Mouse (Mus musculus): ENCODE results near the gene Ephx3. TPM values are rescaled to one million over a fixed set of nuclear protein-coding genes. Genes with fewer than 3 reads are reported as not detected.
A peak's percentile ranks its signal among the peaks of the same experiment; 100 is the strongest.

Ephx3 gene
- polyA plus RNA-seq, 1 experiment from 2014 or later, result 0.29 TPM

DNA sequence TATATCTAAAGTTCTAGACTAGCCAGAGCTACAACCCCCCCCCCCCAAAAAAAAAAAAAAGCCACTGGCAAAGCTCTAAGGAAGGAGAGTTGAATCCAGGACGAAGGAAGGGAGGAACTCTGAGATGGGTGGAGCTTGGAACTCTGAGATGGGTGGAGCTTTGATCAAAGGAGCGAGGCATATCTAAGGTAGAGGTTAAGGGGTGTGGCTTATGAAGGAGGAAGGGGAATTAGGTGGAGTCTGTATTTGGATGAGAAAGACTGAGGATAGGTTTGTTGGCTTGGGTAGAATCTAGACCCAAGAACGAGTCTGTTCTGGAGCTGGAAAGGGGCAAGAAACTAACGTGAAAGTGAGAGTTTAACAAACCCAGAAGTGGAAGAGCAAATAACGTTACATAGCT, 501 bp upstream of the Ephx3 start:
- Histone ChIP-seq H3K27me3 (replicated peaks; ENCODE audit: control insufficient read depth, insufficient read depth, low read length) (peaks cover 3% of the 10 kb centered on the region), H3K27ac (ENCODE audit: low read depth, low read length) (no peak overlapping the region), H3K9ac (ENCODE audit: low read depth, low read length) (no peak overlapping the region), H3K36me3 (ENCODE audit: control insufficient read depth, insufficient read depth, low read length) (no peaks in the 10 kb centered on the region), H3K4me2 (ENCODE audit: low read length) (peak overlapping the region; percentile 88), H3K9me3 (ENCODE audit: control insufficient read depth, low read length) (no peaks in the 10 kb centered on the region), H3K4me1 (ENCODE audit: control insufficient read depth, insufficient read depth, low read depth, low read length) (peaks cover 8% of the 10 kb centered on the region), H3K4me3 (ENCODE audit: low read length) (no peak overlapping the region; the same call in 1 of the 2 replicates)
- WGBS, result 11% methylated on average over 5 of the region's 5 CpGs
- ATAC-seq, result no peak

GRCm38 (mm10) chr17:32183017-32183416, 6.3 kb downstream of the Ephx3 start:
- Histone ChIP-seq H3K27ac (ENCODE audit: low read depth, low read length) (no peak overlapping the region), H3K4me1 (ENCODE audit: control insufficient read depth, insufficient read depth, low read depth, low read length) (peaks cover 14% of the 10 kb centered on the region), H3K27me3 (replicated peaks; ENCODE audit: control insufficient read depth, insufficient read depth, low read length) (no peaks in the 10 kb centered on the region), H3K9me3 (ENCODE audit: control insufficient read depth, low read length) (no peaks in the 10 kb centered on the region), H3K4me2 (ENCODE audit: low read length) (no peak overlapping the region), H3K9ac (ENCODE audit: low read depth, low read length) (no peak overlapping the region), H3K4me3 (ENCODE audit: low read length) (no peak overlapping the region), H3K36me3 (ENCODE audit: control insufficient read depth, insufficient read depth, low read length) (no peaks in the 10 kb centered on the region)
- WGBS, result 29% methylated on average over 8 of the region's 8 CpGs
- ATAC-seq, result no peak

- ATAC-seq, result peak; percentile 90
- Histone ChIP-seq H3K36me3 (ENCODE audit: control insufficient read depth, insufficient read depth, low read length) (no peaks in the 10 kb centered on the region), H3K4me3 (ENCODE audit: low read length) (no peak overlapping the region), H3K9me3 (ENCODE audit: control insufficient read depth, low read length) (no peaks in the 10 kb centered on the region), H3K27me3 (replicated peaks; ENCODE audit: control insufficient read depth, insufficient read depth, low read length) (no peaks in the 10 kb centered on the region), H3K4me1 (ENCODE audit: control insufficient read depth, insufficient read depth, low read depth, low read length) (peaks cover 14% of the 10 kb centered on the region), H3K27ac (ENCODE audit: low read depth, low read length) (peak overlapping the region; percentile 89), H3K4me2 (ENCODE audit: low read length) (no peak overlapping the region; the same call in 1 of the 2 replicates), H3K9ac (ENCODE audit: low read depth, low read length) (no peak overlapping the region)
- WGBS, result 14% methylated on average over 11 of the region's 11 CpGs
Measured at GRCm38 (mm10) chr17:32179621-32180491, 9.5 kb downstream of the Ephx3 start.

DNA sequence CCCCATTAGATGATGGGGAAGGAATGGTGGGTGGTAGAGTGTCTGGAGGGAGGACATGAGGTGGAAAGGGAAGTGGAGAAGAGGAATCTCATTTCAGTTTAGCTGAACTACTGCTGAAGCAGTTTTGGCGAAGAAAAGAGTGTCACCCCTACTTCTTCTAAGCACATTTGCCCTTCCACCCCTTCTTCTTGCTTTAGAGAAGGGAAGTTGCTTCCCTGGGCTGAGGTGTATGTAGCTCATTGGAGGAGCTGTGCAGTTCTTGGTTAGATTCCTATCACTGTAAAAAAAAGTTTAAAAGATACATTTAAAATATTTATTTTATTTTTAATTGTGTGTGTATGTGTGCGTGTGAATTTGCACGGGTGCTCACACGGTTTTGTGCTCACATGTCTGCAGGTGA, 12.4 kb downstream of the Ephx3 start:
- no peaks in the 10 kb centered on the region for H3K9me3 ChIP-seq (ENCODE audit: control insufficient read depth, low read length)
- no peak overlapping the region for H3K4me2 ChIP-seq (ENCODE audit: low read length)
- H3K9ac ChIP-seq (ENCODE audit: low read depth, low read length), result no peak overlapping the region
- peaks cover 14% of the 10 kb centered on the region for H3K4me1 ChIP-seq (ENCODE audit: control insufficient read depth, insufficient read depth, low read depth, low read length)
- 90% methylated on average over 4 of the region's 4 CpGs for WGBS
- no peaks in the 10 kb centered on the region for H3K27me3 ChIP-seq (replicated peaks; ENCODE audit: control insufficient read depth, insufficient read depth, low read length)
- H3K27ac ChIP-seq (ENCODE audit: low read depth, low read length), result no peak overlapping the region
- no peak for ATAC-seq
- H3K36me3 ChIP-seq (ENCODE audit: control insufficient read depth, insufficient read depth, low read length), result no peaks in the 10 kb centered on the region
- no peak overlapping the region for H3K4me3 ChIP-seq (ENCODE audit: low read length)

DNA sequence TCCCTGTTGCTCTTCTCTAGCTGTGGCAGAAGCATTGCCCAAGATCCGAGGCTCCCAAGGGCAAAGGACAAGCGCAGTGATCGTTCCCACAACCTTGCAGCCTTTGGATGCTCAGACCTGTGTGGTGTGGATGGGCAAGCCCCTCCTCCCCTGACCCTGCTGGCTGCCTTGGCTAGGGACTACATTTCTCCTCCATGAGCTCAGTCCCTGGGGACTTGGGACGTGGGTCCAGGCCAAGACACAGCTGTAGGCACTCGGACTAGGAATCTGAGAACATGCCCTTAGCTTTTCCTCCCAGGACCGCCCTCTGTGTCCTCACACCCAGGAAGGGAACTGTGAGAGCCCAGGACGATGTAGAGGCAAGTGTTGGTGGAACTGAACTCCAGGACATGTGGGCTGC, 16.2 kb downstream of the Ephx3 start:
- no peaks in the 10 kb centered on the region for H3K4me1 ChIP-seq (ENCODE audit: control insufficient read depth, insufficient read depth, low read depth, low read length)
- WGBS, result 68% methylated on average over 7 of the region's 7 CpGs
- H3K9ac ChIP-seq (ENCODE audit: low read depth, low read length), result no peak overlapping the region
- no peaks in the 10 kb centered on the region for H3K36me3 ChIP-seq (ENCODE audit: control insufficient read depth, insufficient read depth, low read length)
- no peak for ATAC-seq
- no peaks in the 10 kb centered on the region for H3K9me3 ChIP-seq (ENCODE audit: control insufficient read depth, low read length)
- H3K27me3 ChIP-seq (replicated peaks; ENCODE audit: control insufficient read depth, insufficient read depth, low read length), result no peaks in the 10 kb centered on the region
- no peak overlapping the region for H3K4me2 ChIP-seq (ENCODE audit: low read length)
- H3K4me3 ChIP-seq (ENCODE audit: low read length), result no peak overlapping the region
- no peak overlapping the region for H3K27ac ChIP-seq (ENCODE audit: low read depth, low read length)

GRCm38 (mm10) chr17:32172485-32172884, 16.9 kb downstream of the Ephx3 start:
- H3K4me1 ChIP-seq (ENCODE audit: control insufficient read depth, insufficient read depth, low read depth, low read length), result no peaks in the 10 kb centered on the region
- H3K9me3 ChIP-seq (ENCODE audit: control insufficient read depth, low read length), result no peaks in the 10 kb centered on the region
- H3K27me3 ChIP-seq (replicated peaks; ENCODE audit: control insufficient read depth, insufficient read depth, low read length), result no peaks in the 10 kb centered on the region
- no peak overlapping the region for H3K27ac ChIP-seq (ENCODE audit: low read depth, low read length)
- no peak overlapping the region for H3K4me3 ChIP-seq (ENCODE audit: low read length)
- no peaks in the 10 kb centered on the region for H3K36me3 ChIP-seq (ENCODE audit: control insufficient read depth, insufficient read depth, low read length)
- WGBS, result 81% methylated on average over 2 of the region's 2 CpGs
- no peak overlapping the region for H3K9ac ChIP-seq (ENCODE audit: low read depth, low read length)
- no peak for ATAC-seq
- H3K4me2 ChIP-seq (ENCODE audit: low read length), result no peak overlapping the region

GRCm38 (mm10) chr17:32169518-32170225, 19.7 kb downstream of the Ephx3 start:
- no peaks in the 10 kb centered on the region for H3K27me3 ChIP-seq (replicated peaks; ENCODE audit: control insufficient read depth, insufficient read depth, low read length)
- no peak overlapping the region for H3K9ac ChIP-seq (ENCODE audit: low read depth, low read length)
- H3K36me3 ChIP-seq (ENCODE audit: control insufficient read depth, insufficient read depth, low read length), result no peaks in the 10 kb centered on the region
- no peaks in the 10 kb centered on the region for H3K9me3 ChIP-seq (ENCODE audit: control insufficient read depth, low read length)
- no peak overlapping the region for H3K4me3 ChIP-seq (ENCODE audit: low read length)
- no peak overlapping the region for H3K27ac ChIP-seq (ENCODE audit: low read depth, low read length)
- peaks cover 17% of the 10 kb centered on the region for H3K4me1 ChIP-seq (ENCODE audit: control insufficient read depth, insufficient read depth, low read depth, low read length)
- WGBS, result 81% methylated on average over 4 of the region's 4 CpGs
- ATAC-seq, result no peak
- no peak overlapping the region for H3K4me2 ChIP-seq (ENCODE audit: low read length)

DNA sequence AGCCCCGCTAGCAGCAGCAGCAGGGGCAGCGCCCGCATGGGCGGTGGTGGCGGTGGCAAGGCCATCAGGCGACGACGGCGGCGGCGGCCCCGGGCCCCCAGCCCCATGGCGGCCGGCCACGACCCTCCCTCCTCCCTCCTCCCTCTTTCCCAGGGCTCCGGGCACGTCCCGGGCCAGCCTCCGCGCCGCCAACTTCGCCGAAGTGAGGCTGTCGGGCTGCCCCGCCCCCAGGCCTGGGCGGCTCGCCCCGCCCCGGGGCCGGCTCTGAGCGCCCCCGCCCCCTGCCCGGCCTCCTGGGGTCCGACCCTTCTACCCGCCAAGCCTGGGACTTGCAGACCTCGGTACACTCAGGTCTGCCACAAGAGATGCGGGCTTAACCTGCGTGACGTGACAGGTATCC, 22.7 kb downstream of the Ephx3 start, which contains the start of gene Notch3:
Notch3 (minus strand) TSS at position 166 of the 400 bp plus-strand sequence.
- peak; percentile 52 for ATAC-seq

More for the DNA sequence above, 22.7 kb downstream of the Ephx3 start, which contains the start of gene Notch3:
- peak within 1 kb of the TSS; percentile 94 for H3K4me2 ChIP-seq (ENCODE audit: low read length)
- H3K27ac ChIP-seq (ENCODE audit: low read depth, low read length), result peak within 1 kb of the TSS; percentile 82
- H3K9me3 ChIP-seq (ENCODE audit: control insufficient read depth, low read length), result no peaks in the 10 kb centered on the region
- WGBS, result 0% methylated on average over 29 of the region's 39 CpGs
- H3K36me3 ChIP-seq (ENCODE audit: control insufficient read depth, insufficient read depth, low read length), result no peaks in the 10 kb centered on the region
- peak within 1 kb of the TSS; percentile 61 for H3K4me3 ChIP-seq (ENCODE audit: low read length)
- peaks cover 27% of the 10 kb centered on the region for H3K4me1 ChIP-seq (ENCODE audit: control insufficient read depth, insufficient read depth, low read depth, low read length)
- peak within 1 kb of the TSS; percentile 81 for H3K9ac ChIP-seq (ENCODE audit: low read depth, low read length)
- H3K27me3 ChIP-seq (replicated peaks; ENCODE audit: control insufficient read depth, insufficient read depth, low read length), result no peaks in the 10 kb centered on the region
